Mouse (Mus musculus): ENCODE data around the gene Itga9. TPM values are rescaled to one million over a fixed set of nuclear protein-coding genes. Genes with fewer than 3 reads are reported as not detected.
"Not testable (repeated sequence)": the region's sequence is repeated elsewhere in the genome, so short reads cannot be mapped to it uniquely, and the experiment has no call there.

Gene Itga9
- polyA plus RNA-seq, 1 experiment: 1.6 TPM

DNA sequence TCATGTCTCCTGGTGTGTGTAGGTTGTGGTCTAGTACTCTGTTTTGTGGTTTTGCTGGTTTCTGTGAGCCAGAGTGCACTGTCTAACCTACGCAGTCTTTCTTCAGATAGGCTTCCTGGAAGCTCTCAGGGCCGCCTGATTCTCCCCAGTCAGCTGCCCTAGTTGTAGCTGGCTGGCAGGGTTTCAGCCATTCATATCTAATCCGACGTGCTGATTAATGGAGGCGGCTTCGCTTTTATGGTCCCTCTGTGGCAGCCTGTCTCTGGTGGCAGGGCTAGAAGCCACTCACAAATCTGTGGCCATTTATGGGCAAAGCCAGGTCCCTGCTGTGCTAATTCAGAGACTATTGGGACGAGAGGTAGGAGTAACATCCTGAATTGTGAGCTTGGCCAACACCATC is 16.3 kb upstream of the Itga9 start:
- H3K27me3 ChIP-seq (ENCODE audit: control insufficient read depth, insufficient read depth, low read length): no peaks in the 10 kb centered on the region
- H3K4me1 ChIP-seq (ENCODE audit: control insufficient read depth, insufficient read depth, low read length): no peaks in the 10 kb centered on the region
- no peak overlapping the region for H3K27ac ChIP-seq (ENCODE audit: insufficient read depth, low read length)
- WGBS: 20% methylated on average over 7 of the region's 7 CpGs
- no peak for DNase-seq
- H3K4me3 ChIP-seq (replicated peaks; ENCODE audit: insufficient read depth, low read depth, low read length): no peak overlapping the region
- TF ChIP-seq POLR2A (IDR thresholded peaks at IDR 0.05; ENCODE audit: borderline replicate concordance, insufficient read depth, low read length) (no peak), CTCF (IDR thresholded peaks at IDR 0.05; ENCODE audit: borderline replicate concordance, insufficient read depth, low read depth, low read length) (no peak)

DNA sequence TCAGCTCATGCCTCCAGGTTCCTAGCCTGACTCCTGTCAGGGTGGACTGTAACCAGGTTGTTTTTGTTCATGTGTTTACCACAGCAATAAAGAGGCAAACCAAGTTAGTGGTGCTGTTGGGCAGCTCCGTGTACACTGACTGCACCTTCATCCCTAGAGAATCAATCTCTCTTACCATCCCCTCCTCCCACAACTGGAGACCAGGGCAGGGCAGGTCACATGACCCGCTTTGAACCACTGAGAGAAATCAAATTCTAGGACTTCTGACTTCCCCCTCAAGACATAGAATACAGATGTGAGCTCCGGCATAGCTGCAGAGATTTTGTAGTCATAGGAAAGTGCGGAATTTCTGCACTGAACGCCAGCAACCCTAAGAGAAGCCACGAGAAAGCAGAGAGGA is 14.9 kb upstream of the Itga9 start:
- DNase-seq: no peak
- 92% methylated on average over 6 of the region's 6 CpGs for WGBS
- no peaks in the 10 kb centered on the region for H3K27me3 ChIP-seq (ENCODE audit: control insufficient read depth, insufficient read depth, low read length)

DNA sequence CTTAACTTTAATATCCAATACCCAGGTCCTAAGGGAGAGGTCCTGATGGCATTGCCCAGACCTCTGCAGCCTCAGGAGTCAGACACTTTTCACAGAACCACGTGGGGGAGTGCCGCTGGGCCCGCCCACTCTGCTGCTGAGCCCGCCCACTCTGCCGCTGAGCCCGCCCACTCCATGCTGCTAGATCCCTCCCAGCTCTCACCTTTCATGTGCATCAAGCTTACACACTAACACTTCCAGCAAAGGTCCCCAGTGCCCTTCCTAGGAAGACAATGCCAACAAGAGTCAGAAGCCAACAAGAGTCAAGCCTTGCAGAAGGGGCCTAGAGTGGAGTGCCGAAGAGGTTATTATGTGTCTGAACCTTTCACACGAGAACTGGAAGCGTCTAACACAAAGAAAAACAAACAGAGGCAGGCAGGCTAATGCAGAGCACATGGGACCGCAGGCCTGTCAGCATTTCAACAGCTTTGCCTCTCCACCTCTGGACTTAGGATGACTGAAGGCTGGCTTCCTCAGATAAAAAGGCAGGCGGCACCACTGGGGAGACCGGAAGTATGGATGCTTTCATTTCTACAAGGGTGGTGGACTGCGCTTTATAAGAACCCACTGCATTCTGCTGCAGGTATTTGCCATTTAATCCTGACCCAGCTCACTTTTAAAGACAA is 13.8 kb upstream of the Itga9 start:
- WGBS: 77% methylated on average over 13 of the region's 13 CpGs
- no peaks in the 10 kb centered on the region for H3K4me1 ChIP-seq (ENCODE audit: control insufficient read depth, insufficient read depth, low read length)
- no peak for DNase-seq
- no peak overlapping the region for H3K4me3 ChIP-seq (replicated peaks; ENCODE audit: insufficient read depth, low read depth, low read length)
- H3K27ac ChIP-seq (ENCODE audit: insufficient read depth, low read length): no peak overlapping the region
- no peak for TF ChIP-seq POLR2A (IDR thresholded peaks at IDR 0.05; ENCODE audit: borderline replicate concordance, insufficient read depth, low read length)
- no peak for TF ChIP-seq CTCF (IDR thresholded peaks at IDR 0.05; ENCODE audit: borderline replicate concordance, insufficient read depth, low read depth, low read length)
- no peaks in the 10 kb centered on the region for H3K27me3 ChIP-seq (ENCODE audit: control insufficient read depth, insufficient read depth, low read length)

More for the DNA sequence above, 14.9 kb upstream of the Itga9 start:
- TF ChIP-seq POLR2A (IDR thresholded peaks at IDR 0.05; ENCODE audit: borderline replicate concordance, insufficient read depth, low read length): no peak
- no peak for TF ChIP-seq CTCF (IDR thresholded peaks at IDR 0.05; ENCODE audit: borderline replicate concordance, insufficient read depth, low read depth, low read length)
- Histone ChIP-seq H3K4me1 (ENCODE audit: control insufficient read depth, insufficient read depth, low read length) (no peaks in the 10 kb centered on the region), H3K27ac (ENCODE audit: insufficient read depth, low read length) (no peak overlapping the region), H3K4me3 (replicated peaks; ENCODE audit: insufficient read depth, low read depth, low read length) (no peak overlapping the region)

GRCm38 (mm10) chr9:118593443-118593842 is 13.0 kb upstream of the Itga9 start:
- Histone ChIP-seq H3K27me3 (ENCODE audit: control insufficient read depth, insufficient read depth, low read length) (no peaks in the 10 kb centered on the region), H3K4me1 (ENCODE audit: control insufficient read depth, insufficient read depth, low read length) (no peaks in the 10 kb centered on the region), H3K27ac (ENCODE audit: insufficient read depth, low read length) (no peak overlapping the region), H3K4me3 (replicated peaks; ENCODE audit: insufficient read depth, low read depth, low read length) (no peak overlapping the region)
- TF ChIP-seq POLR2A (IDR thresholded peaks at IDR 0.05; ENCODE audit: borderline replicate concordance, insufficient read depth, low read length) (no peak), CTCF (IDR thresholded peaks at IDR 0.05; ENCODE audit: borderline replicate concordance, insufficient read depth, low read depth, low read length) (no peak)
- no peak for DNase-seq
- WGBS: 90% methylated on average over 8 of the region's 8 CpGs

DNA sequence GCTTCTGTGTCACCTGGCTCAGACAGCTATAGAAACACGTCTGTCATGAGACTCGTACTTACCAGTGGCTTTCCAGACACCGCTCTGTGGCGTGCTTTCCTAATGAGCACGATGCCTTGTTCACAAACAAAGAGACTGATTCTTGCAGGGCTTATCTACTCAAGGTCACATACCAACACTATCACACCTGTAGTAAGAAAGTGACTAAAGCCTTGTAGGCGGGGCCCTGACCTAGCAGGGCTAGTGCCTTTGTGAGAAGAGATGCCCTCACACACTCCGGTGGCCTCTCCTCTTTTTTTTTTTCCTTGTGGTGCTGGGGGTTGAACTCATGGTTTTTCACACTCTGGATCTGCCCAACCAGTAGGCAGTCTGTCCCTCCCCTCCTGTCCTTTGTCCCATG is 9.7 kb upstream of the Itga9 start:
- H3K4me1 ChIP-seq (ENCODE audit: control insufficient read depth, insufficient read depth, low read length): no peaks in the 10 kb centered on the region
- no peak for DNase-seq
- H3K4me3 ChIP-seq (replicated peaks; ENCODE audit: insufficient read depth, low read depth, low read length): no peak overlapping the region
- no peak for TF ChIP-seq CTCF (IDR thresholded peaks at IDR 0.05; ENCODE audit: borderline replicate concordance, insufficient read depth, low read depth, low read length)
- no peak for TF ChIP-seq POLR2A (IDR thresholded peaks at IDR 0.05; ENCODE audit: borderline replicate concordance, insufficient read depth, low read length)
- WGBS: 88% methylated on average over 7 of the region's 7 CpGs
- no peaks in the 10 kb centered on the region for H3K27me3 ChIP-seq (ENCODE audit: control insufficient read depth, insufficient read depth, low read length)
- no peak overlapping the region for H3K27ac ChIP-seq (ENCODE audit: insufficient read depth, low read length)

DNA sequence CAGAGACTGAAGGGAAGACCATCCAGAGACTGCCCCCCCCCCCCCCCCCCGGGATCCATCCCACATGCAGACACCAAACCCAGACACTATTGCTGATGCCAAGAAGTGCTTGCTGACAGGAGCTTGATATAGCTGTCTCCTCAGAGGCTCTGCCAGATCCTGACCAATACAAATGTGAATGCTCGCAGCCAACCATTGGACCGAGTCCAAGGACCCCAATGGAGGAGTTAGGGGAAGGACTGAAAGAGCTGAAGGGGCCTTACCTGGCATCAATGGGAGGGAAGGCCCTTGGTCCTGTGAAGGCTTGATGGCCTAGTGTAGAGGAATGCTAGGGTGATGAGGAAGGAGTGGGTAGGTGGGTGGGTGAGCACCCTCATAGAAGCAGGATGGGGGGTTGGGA is 6.1 kb upstream of the Itga9 start:
- H3K4me1 ChIP-seq (ENCODE audit: control insufficient read depth, insufficient read depth, low read length); H3K4me3 ChIP-seq (replicated peaks; ENCODE audit: insufficient read depth, low read depth, low read length); H3K27me3 ChIP-seq (ENCODE audit: control insufficient read depth, insufficient read depth, low read length); DNase-seq; H3K27ac ChIP-seq (ENCODE audit: insufficient read depth, low read length): not testable (repeated sequence)
- WGBS: 19% methylated on average over 3 of the region's 3 CpGs

DNA sequence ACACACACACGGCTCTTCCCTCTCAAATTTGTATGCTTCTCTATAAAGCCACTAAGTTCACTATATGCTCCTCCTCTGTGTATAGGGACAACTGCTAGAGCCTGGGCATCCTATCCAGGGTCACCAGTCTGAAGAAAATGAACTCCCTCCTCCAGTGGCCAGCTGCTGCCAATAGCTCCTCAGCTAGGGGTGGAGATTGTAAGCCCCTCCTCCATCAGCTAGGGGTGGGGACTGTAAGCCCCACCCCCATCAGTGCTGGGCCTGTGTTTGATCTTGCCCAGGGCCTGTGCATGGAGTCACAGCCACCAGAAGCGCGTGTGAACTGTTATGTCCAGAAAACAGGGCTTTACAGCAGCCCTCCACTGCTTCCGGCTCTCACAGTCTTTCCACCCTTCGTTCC is 3.9 kb upstream of the Itga9 start:
- no peak overlapping the region for H3K27ac ChIP-seq (ENCODE audit: insufficient read depth, low read length)
- no peak for DNase-seq
- peaks cover 7% of the 10 kb centered on the region; the same call in 1 of the 2 replicates for H3K27me3 ChIP-seq (ENCODE audit: control insufficient read depth, insufficient read depth, low read length)
- TF ChIP-seq POLR2A (IDR thresholded peaks at IDR 0.05; ENCODE audit: borderline replicate concordance, insufficient read depth, low read length): no peak
- TF ChIP-seq CTCF (IDR thresholded peaks at IDR 0.05; ENCODE audit: borderline replicate concordance, insufficient read depth, low read depth, low read length): no peak
- WGBS: 83% methylated on average over 5 of the region's 5 CpGs
- no peak overlapping the region for H3K4me3 ChIP-seq (replicated peaks; ENCODE audit: insufficient read depth, low read depth, low read length)
- no peaks in the 10 kb centered on the region for H3K4me1 ChIP-seq (ENCODE audit: control insufficient read depth, insufficient read depth, low read length)

- no peak for DNase-seq
- H3K27ac ChIP-seq (ENCODE audit: insufficient read depth, low read length): no peak overlapping the region
- peak overlapping the region; percentile 25 for H3K4me3 ChIP-seq (replicated peaks; ENCODE audit: insufficient read depth, low read depth, low read length)
- no peaks in the 10 kb centered on the region for H3K4me1 ChIP-seq (ENCODE audit: control insufficient read depth, insufficient read depth, low read length)
- 1% methylated on average over 68 of the region's 68 CpGs for WGBS
- no peak for TF ChIP-seq POLR2A (IDR thresholded peaks at IDR 0.05; ENCODE audit: borderline replicate concordance, insufficient read depth, low read length)
- no peak for TF ChIP-seq CTCF (IDR thresholded peaks at IDR 0.05; ENCODE audit: borderline replicate concordance, insufficient read depth, low read depth, low read length)
- peaks cover 7% of the 10 kb centered on the region; the same call in 1 of the 2 replicates for H3K27me3 ChIP-seq (ENCODE audit: control insufficient read depth, insufficient read depth, low read length)
Observed at GRCm38 (mm10) chr9:118606817-118607371, 404 bp downstream of the Itga9 start.
